Mouse (Mus musculus): Measurements from ENCODE around the gene Trpm2.

The Trpm2 gene

DNA sequence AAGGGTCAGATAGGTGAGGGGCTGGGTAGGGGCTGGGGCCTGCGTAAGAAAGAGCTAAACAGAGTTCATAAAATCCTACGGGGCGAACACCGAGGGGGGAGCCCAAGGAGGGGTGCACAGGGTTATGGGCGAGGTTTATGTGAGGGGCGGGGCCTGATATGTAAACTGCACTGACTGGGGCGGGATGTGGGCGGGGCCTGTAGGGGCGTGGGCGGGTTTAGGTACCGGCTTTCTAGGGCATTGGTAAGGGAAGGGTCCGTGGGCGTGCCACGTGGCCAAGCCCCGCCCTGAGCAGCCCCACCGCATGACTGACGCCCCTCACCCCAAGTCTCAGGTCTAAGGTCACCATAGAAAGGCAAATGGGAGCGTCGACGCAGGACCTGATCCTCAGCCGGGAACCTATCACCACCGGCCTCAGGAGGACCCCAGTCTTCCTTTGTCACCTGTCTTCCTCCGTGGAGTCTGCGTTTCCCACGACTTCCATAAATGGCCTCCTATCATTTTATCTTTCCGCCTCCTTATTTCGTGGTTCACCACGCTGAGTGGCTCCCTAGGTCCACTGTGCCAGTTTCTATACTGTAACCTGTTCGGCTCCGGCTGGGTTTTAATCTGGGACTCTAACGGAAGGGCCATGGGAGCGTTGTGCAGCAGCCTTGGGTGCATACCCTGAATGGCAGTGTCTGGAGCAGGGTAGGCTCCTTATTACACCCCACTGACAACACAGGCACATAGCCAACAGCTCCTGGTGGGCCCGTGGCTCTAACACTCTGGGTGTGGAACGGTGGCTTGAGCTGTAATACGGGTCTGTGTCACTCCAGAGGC lies 67.3 kb downstream of the Trpm2 start:
- in situ Hi-C loops (cut with MboI; ENCODE audit: low sequenced_read_pairs), result no loop called here

DNA sequence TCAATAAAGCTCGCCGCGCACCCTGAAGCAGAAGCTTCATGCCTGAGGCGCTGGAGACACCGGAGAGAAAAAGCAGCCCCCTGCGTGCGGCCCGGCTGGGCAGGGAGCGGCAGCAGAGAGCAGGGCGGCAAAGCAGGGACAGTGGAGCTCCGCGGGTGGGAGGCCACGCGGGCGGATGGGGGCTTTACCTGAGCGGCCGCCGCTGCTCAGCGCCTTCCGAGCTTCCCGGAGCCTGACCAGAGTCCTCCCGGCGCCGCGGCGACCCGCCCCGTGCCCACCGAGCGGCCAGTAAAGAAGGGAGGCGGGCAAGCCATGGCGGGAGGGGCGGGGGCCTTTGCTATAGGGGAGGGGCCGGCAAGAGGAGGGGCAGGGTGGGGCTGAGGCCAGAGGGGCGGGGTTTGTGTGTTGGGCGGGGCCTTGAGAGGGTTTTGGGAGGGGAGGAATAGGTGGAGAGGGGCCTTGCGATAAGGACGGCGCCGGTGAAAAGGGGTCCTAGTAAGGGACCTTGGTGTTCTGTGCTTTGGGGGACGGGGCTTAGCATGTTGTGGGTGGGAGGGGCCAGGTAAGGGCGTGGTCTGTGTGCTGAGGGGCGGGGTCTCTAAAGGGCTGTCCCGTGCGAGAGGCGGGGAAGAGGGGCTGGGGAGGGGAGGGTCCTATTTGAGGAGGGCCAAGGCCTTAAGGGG lies 68.0 kb downstream of the Trpm2 start, which contains the start of gene Lrrc3:
Gene Lrrc3, minus strand, starts transcription at position 326 of the 683 bp plus-strand sequence.
- in situ Hi-C loops (cut with MboI; ENCODE audit: low sequenced_read_pairs), result no loop called here

DNA sequence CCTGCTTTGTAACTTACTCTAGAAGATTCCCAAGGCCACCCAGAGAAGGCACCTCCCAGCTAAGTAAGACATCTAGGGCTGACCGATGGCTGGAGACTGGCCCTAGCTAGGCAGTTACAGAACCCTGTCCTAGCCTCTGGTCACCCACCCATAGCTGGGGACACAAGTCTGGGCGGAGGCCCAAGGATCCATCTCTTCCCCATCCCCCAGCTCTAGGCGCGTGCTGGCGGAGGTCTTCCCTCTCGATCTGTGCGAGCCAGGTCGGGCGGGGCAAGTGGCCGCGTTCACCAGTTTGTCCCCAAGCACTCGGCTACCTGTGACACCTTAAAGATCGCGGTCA lies 68.5 kb downstream of the Trpm2 start:
- in situ Hi-C loops (cut with MboI; ENCODE audit: low sequenced_read_pairs), result no loop called here

DNA sequence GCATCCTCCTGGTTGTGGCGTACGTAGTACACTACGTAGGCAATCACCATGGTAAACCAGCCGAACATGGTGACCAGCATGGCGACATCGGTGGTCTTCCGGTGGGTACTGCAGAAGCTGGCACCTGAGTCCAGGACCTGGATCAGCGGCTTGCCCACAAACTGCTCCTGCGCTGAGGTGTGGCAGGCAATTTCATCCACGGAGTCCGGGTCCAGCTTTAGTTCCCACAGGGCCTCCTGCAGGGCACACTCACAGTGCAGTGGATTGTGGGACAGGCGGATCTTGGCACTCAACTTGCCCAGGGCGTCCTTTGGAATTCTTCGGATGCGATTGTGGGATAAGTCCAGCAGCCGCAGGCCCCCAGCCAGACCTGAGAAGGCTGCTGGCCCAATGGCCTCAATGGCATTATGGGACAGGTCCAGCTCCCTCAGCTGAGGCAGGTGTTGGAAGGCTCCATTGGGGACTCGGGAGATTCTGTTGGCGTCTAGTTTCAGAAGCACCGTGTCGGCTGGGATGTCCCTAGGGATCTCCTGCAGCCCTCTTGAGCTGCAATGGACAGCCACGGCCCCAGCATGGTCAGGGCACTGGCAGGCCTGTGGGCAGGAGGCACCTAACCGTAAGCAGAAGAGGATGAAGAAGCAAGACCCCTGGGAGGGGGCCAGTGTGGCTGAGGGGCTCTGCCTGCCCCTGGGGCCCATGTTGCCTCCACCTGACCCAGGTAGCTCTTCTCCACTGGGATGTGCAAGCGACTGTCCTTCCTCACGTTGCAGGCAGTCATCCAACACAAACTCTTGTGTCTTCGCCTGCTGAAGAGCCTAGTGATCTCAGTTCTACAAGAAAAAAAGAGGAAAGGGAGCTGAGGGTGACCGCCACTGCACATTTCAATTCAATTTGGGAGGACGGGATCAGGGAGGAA lies 69.2 kb downstream of the Trpm2 start:
- in situ Hi-C loops (cut with MboI; ENCODE audit: low sequenced_read_pairs), result no loop called here

DNA sequence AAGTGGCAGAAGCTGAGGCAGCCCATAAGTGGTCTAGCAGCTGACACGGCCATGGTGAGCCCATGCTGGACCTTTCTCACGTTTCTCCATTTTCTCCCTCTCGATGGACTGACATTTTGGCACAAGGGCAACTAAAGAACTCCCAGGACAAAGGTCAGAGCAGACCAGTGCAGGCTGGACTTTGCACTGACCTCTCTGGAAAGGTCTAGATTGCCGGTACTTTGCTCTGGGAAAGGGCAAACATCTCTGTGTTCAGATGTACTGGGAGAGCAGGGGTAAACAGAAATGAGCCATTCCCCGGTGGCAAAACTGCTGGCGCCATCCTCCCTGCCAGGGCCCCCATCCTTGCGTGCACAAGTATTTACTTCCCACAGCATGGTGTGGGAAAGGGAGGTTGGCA lies 70.2 kb downstream of the Trpm2 start:
- in situ Hi-C loops (cut with MboI; ENCODE audit: low sequenced_read_pairs), result no loop called here

DNA sequence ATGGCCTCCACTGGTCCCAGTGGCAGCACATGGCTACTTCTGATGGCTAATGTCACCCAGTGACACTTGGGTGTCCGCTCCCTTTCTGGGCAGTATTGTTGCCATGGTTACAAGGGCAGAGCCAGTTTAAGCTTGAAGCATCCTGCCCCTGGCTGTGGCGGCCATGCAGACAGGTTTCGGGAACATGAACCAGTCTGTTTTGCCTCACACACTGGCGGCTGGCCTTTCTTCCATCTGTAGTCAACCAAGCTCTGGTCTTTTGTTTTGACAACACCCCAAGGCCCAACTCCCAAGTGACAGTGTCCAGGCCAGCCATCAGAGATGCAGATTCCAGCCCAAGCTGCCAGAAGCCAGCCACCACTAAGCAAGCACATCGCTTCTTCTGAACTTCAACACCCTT lies 74.8 kb downstream of the Trpm2 start:
- in situ Hi-C loops (cut with MboI; ENCODE audit: low sequenced_read_pairs), result no loop called here

DNA sequence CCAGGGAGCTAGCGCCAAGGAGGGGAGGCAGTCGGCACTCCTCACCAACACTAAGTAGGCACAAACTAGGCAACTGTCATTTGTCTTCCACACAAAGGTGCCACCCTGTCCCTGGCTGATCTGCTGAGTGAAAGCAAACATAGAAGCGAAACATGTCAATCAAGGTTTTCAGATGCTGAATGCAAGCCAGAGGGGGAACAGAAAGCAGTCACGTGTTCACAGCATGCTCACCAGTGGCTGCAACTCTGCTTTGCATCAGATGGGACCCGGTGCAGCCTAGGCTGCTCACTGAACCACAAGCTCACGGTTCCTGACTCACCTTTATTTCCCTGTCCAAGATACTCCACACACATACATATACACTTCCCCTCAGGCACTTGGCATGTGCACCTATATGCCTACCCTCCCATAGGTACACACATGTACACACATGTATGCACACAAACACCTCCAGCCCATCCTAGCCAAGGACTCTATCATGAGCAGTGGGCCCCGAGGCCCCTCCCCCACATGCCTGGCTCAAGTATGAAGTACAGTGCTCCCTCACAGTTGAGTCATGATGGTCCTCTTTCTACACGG lies 79.3 kb downstream of the Trpm2 start:
- in situ Hi-C loops (cut with MboI; ENCODE audit: low sequenced_read_pairs), result no loop called here

DNA sequence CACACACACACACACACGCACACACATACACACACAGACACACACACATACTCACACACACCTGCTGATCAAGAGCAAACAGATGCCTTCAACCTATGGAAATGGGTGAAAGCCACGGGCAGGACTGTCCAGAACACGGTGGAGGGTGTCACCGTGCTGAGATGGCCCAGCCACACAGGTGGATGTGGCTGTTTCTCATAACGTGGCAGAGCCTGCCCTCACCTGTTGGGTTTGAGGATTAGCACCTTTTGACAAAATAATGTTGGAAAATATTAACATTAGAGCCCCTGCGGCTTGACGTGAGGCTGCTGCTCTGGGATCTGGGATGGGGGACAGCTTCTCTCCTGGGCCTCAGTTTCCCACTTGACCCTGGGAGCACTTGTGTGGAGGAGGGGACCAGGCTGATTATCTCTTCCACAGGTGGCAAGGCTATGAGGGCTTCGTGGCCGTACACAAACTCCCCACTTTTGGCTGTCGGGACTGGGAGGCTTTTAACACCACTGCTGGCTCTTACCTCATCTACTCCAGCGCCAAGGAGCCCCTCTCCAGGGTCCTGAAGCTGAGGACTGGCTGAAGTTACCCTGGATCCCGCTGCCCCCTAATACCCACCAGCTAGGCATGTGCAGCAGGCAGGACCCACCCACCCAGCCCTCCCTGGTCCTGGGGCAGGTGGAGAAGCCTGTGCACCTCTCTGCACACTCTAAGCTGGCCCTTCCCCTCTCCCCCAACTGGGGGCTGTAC lies 84.2 kb downstream of the Trpm2 start:
- in situ Hi-C loops (cut with MboI; ENCODE audit: low sequenced_read_pairs), result no loop called here

DNA sequence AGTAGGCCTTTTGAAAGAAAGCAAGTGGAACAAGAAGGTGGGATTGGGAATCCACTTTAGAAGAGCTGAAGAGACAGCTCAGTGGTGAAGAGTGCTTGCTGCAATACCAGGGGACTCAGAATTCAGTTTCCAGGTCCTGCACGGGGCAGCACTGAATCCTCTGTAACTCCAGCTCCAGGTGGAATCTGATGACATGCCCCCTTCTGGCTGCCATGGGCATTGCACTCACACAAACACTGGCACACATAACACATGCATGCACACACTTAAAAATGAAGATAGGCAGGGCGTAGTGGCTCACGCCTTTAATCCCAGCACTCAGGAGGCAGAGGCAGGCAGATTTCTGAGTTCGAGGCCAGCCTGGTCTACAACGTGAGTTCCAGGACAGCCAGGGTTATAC lies 87.8 kb downstream of the Trpm2 start:
- in situ Hi-C loops (cut with MboI; ENCODE audit: low sequenced_read_pairs), result no loop called here

DNA sequence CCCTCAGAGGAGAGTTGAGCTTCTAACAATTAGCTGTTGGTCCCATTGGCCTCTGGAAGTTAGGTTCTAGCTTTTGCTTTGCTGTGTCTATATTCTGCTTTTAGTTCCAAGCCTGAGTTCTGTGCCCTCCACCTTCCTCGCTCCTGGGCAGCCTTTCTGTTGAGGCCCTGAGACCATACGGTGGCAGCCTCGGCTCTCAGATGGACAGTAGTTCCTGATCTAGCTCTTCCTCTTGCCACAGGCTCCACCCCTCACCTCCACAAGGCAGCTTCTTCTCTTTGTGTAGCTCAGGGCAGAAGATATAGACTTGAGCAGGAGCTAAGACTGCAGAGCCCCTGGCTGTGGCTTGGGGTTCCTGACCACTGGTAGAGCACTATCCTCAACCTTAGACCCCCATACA lies 90.1 kb downstream of the Trpm2 start:
- in situ Hi-C loops (cut with MboI; ENCODE audit: low sequenced_read_pairs), result no loop called here

DNA sequence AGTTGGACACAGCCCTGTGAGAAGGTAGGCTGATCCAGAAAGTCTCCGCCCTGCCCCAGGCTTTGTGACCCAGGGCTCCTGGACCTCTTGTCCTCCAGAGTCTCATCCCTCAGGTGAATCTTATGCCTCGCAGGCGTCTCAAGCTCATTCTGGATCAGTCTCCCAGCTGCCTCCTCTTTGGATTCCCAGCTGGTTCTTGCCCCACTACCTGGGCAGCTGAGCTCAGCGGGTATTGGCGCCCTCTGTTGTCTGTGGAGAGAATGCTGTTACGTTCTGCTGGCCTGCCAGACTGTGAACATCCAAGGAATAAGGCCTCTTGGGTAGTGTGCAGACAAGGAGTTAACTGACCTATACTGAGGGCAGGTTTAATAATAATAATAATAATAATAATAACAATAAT lies 91.4 kb downstream of the Trpm2 start:
- in situ Hi-C loops (cut with MboI; ENCODE audit: low sequenced_read_pairs), result no loop called here

DNA sequence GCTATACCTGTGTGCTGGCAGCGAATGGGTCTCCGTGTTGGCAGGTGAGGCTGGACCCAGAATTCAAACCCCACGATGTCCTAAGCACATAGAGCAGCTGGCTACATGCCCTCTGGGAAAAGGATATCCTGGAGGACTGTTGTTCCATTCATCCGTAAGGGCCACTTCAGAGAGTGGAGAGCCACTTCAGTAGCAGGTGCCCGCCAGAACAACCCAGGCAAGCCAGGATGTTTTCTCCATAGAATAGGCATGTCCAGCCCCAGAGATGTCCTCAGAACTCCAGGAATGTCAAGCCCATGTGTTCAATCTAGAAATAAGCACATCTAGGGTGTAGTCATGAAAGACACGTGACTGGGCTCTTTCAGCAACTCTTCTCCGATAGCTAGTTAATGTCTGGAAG lies 100.7 kb downstream of the Trpm2 start:
- in situ Hi-C loops (cut with MboI; ENCODE audit: low sequenced_read_pairs), result no loop called here

DNA sequence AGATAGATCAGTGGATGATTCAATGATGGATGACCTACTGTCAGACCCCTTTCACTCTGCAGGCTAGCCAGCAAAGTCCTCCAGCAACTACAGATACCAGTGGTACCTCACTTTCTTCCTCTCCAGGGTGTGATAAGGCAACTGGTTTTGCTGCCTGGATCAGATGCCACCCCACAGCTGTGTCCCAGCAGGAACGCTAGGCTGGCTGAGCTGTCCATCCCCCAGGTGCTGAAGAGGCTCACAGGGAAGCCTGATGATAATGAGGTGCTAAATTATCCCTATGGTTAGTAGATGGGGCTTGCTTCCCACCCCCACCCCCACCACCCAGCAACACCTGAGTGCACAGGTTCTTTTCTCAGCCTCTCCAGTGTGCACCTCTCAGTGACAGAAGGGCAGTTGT lies 102.8 kb downstream of the Trpm2 start:
- in situ Hi-C loops (cut with MboI; ENCODE audit: low sequenced_read_pairs), result no loop called here

DNA sequence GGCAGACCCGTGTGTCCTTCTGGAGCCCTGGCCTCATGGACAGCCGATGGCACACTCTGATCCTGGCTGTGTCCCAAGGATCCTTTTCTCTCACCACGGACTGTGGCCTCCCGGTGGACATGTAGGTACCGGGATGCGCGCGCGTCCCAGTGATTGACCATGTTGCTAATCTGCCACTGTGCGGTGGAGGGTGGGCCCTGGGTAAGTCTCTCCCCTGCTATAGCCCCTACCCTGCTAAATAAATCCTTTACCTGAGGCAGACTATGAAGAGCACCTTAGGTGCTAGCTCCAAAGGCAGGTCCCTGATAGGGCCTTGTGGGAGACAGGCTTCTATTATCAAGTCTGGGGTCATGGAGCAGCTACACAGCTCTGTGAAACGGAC lies 105.6 kb downstream of the Trpm2 start:
- in situ Hi-C loops (cut with MboI; ENCODE audit: low sequenced_read_pairs), result no loop called here

DNA sequence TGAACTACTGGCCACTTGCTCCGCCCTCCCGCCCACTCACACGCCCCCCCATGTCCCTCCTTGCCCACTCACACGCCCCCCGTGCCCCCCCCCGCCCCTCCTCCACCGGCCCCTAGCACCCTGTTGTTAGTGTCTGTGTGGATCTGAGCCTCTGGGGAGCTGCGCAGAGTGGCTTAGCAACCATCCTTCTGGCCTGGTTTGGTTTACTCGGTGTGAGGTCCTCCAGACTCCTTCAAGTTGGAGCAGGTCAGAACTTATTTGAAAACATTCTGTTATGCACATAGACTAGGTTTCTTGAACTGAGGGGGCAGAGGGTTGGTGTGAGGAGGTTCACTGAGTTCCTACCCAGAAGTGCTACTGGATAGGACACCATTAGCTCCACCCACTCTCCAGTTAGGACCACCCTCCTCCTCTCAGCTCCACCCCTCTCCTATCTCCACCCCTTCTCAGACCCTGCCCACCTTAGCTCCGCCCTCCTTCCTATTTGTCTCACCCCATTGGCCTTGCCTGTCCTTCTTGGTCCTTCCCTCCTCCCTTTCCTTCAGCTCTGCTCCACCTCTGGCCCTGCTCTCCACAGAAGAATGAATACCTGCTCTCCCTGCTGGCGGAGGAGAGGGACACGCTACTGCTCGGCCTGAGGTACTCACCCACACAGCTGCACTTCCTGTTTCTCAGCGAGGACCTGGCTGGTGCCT lies 106.1 kb downstream of the Trpm2 start:
- in situ Hi-C loops (cut with MboI; ENCODE audit: low sequenced_read_pairs), result no loop called here

DNA sequence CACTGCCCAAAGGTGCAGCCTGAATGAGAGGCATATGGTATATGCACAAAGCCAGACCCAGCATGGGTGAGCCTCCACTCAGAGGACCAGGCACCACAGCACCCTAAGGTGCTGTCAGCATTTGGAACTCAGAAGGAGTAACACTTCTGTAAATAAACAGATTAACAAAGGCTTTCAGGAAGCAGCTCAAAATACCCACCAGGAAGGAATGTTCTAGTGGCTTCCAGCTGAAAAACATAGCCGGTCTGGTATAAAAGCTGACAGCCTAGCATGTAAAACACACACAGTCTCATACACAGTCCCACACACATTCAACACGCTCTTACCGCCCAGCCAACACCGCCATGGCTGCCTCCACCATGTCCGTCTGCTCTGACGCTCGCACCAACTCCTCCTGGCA lies 108.7 kb downstream of the Trpm2 start, which contains the start of gene Gm3285:
Gene Gm3285, plus strand, starts transcription at position 301 of the 400 bp plus-strand sequence.
- in situ Hi-C loops (cut with MboI; ENCODE audit: low sequenced_read_pairs), result no loop called here
